Mouse (Mus musculus) liver (tissue): Measurements from ENCODE around the gene Slc24a2.

ENCODE experiments used
- DNase-seq: peaks from one replicate; pipeline ENCODE4 v3.0.0-alpha.2; 2020; ENCODE audit warnings: mixed read lengths

Slc24a2 gene

DNA sequence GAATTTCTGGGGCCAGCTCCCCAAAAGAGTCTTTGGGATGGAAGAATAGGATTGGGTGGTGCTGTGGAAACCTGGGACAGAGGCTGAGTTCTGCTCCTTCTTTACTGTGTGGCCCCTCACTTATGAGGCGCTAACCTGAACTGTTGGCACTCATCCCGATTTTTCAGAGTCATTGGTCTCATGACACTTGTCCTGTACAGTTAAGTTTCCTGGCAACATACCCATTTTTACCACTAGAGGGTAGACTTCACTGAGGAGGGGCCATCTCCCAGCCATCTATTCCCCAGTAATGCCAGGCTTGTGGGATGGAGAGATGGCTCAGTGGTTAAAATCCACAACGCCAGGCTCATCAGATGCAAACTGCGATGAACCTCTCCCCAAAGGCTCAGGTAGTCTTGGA, 192.7 kb downstream of the Slc24a2 start:
- DNase-seq = no peak

DNA sequence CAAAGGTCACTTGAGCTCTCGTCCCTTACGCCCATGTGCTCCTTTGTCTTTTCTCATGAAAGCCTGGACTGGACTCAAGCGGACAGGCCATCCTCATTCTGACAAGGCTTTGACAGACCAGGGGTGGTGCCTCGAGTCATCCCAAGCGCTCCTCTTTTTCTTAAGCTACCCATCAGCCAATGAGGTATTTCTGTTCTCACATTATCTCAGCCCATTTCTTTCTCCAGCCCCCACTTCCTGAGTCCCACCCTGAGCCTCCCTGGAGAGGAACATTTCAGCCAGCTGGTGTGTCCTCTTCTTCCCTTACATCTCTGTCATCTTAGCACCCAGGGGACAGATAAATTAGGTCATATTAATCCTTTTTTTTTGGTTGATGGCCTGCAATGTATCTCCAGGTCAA, 193.8 kb downstream of the Slc24a2 start:
- no peak for DNase-seq

DNA sequence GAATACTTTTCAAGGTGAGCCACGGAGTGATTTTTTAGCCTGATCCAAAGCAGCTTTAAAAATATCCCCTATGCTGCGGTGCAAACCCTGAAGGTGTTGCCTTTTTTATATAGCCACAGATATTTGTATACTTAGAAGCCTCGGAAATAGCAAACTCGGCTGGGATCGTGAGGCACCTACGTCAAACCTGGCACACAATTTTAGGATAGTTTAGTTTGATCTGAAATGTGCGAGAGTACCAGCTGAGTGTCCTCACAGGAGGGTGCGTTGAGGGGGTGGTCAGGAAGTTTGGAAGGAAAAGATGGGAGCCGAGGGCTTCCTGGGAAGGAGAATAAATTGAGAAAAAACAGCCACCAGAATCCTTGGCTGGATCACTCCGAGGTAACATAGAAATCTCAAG, 194.6 kb downstream of the Slc24a2 start:
- DNase-seq = no peak

DNA sequence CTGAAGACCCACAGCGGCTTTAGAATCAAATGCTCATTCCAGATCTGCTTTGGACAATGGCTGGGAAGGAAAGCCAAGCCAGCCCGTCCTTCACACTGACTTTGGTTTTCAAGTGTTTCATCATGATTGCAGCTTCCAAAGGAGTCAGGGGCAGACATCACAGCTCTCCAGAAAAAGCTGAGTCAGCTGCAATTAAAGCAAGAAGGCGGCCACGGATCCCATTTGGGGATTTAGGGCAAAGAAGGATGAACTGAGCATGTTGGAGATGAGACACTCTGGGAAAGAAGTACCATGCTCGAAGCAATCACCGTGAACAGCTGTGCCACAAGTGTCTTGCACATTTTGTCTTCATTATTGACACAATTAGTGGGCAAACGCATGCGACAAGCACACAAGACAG, 197.6 kb downstream of the Slc24a2 start:
- DNase-seq = no peak

DNA sequence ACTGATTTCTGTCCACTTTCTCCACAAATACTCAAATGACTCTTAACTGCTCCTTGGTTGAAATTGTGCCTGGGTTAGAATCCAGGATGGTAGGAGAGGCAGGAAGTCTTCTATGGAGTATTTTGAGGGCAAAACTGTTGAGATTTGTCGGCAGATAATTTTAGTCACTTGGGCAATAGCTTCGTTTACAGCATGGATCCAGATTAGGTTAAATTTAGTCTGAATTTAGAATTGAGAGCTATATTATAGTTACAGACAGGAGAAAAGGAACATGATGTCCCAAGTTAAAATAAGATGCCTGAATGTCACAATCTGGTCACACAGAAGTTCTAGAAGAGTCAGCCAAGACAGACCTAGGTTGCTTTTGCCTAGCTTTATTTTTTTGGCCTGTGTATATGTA, 199.2 kb downstream of the Slc24a2 start:
- no peak for DNase-seq

DNA sequence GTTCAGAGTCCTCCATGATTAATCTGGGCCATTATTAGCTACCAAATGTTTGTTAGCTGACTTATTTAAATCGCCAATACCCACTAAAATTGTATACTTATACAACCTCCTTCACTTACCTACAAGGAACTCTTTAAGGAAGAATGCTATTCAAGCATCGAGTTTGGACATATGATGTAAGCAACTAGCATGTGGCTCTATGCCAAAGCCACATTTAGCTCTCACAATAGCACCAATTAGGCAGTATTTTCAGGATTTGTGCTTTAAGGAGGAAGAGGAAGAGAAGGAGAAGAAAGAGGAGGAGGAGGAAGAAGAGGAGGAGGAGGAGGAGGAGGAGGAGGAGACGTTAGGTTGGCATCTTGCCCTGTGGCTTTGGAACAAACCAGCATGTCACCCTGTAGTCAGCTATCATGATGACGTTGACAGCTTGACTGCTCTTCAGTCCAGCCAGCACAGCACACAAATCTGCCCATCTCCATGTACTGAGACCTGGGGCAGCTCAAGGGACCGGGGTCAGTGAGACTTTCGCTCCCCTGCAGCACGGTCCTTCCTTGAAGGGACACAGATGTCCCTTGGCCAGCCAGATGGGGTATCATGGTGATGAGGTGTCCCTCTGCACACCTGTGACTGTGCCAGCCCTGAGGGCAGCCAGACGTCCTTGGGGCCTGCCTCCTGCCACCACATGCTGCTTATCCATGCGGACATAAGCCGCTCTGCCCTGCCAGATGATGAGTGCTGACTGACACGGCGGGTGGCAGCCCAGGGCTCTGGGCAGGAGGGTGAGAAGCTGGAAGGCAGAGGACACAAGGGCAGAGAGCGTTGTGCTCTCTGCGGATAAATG, 203.7 kb downstream of the Slc24a2 start:
- DNase-seq = no peak

DNA sequence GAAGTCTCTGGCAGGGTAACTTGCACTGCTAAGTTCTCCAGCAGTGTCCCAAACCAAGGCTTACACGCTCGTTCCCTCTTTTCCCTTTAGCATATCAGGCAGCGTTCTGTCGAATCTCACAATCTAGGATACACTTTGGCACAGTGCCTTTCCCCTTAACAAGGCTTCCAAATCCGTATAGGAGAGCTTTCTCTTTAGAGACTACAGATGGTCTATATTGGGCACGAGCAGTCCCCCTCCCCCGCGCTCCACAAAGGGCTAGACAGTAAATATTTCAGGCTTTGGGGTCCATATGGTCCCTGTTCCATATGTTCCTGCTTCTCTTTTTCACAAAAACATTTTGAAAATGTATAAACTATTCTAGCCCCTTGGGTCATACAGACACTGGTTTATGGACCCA, 205.7 kb downstream of the Slc24a2 start:
- no peak for DNase-seq

DNA sequence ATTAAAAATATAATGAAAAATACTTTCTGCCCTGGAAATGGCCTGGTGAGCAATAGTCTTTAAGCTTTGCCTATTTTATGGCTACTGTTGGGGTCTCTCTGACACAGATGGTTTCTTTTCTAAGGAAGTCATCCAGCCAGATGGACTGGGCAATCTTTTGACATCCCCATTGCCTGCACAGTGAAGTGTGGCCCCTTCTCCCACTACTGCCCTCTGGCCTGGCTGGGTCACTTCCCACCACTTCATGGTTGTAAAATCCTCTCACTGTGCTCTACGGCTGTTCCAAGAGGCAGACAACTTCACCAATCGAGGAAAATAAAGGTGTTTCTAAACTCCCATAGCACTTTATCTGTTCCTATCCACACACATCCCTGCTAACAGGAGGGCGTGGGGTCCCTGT, 208.7 kb downstream of the Slc24a2 start:
- no peak for DNase-seq

DNA sequence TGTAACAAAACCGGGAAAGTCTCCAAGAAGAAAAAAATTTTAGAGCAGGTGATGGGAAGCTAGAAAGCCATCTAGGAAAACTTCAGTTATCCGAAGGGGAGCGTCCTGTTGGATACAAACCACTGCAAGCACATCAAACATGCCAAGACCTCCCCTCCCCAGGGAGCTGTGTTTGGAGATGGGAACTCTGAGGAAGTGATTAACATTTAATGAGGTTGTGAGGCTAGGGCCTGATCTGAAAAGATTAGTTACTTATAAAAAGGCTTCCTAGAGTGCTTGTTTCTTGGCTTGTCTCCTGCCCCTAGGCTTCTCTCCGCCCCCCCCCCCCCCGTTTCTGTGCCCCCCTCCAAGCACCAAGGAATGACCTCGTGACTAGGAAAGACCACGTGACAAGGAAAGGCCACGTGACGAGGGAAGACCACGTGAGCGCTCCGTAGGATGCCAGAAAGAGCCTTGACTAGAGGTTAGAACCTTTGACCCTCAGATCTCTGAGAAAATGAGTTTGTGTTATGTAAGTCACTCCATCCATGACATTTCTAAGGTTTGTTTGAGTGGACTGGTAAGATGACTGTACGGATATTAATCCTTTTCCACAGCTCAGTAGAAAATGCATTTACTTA, 210.7 kb downstream of the Slc24a2 start:
- DNase-seq = no peak

DNA sequence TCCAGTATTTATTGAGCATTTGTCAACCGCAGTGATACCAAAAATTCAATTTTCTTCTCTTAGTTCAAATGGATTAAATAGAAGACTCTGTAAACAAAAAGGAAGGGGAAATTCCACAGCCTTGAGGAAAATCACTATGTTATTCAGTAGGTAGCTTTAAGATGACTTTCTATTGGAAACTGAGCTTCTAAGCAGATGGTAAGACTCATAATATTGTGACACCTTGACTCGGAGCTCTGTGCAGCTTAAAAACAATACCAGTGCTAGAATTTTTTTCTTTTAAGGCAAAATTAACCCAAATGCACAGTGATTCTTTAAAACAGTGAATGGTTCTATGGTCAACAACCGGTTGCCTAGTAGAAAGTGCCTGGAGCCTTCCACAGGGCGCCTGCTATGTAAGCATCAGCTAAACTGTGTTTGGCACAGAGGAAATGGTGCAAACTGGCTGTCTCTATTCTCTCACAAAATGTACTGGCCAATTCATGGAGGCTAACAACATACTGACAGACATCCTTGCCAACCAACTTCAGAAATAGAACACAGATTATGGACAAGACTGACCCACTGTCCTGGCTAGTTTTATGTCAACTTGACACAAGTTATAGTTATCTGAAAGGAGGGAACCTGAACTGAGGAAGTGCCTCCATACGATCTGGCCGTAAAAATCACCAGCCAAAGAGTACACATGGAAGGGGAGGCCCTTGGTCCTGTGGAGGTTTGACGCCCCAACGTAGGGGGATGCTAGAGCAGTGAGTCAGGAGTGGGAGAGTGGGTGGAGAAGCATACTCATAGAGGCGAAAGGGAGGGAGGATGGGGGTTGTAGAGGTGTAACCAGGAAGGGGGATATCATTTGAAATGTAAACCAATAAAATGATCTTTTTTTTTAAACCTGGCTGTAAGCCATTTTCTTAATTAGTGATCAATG, 211.9 kb downstream of the Slc24a2 start:
- DNase-seq = no peak

DNA sequence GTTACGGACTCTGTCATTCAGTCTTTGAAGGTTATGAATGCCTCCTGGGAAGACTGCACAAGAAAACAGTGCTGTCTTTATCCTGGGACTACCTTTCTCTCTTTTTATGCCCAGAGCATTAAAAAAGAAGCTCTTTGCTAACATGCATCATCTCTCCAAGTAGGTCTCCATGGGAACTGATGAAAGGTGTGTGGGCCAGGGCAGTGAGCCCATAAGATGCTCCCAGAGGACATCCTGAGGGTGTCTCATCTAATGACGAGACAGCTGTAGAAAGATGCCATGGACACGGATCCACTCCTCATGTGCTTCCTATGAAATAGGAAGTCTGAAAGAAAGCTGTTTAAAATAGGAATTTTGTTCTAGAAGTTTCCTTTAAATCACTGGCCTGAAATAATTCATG, 212.8 kb downstream of the Slc24a2 start:
- no peak for DNase-seq

DNA sequence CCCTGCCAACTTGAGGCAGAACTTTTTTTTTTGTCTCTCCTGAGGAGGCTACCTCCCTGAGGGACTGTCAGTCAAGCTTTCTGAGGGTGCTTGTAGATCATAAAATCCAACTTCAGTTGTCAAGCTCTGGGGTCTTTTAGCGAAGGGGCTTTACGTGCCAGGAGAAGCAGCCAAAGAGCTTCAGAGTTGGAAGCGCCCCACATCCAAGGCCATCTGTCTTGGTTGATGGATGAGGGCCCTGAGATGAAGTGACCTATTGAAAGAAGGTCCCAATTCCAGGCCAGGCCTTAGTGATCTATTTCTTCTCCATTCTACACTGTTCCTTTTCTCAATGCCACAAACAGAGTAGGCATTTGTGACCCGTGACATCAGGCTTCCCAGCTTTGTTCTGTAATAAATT, 214.5 kb downstream of the Slc24a2 start:
- no peak for DNase-seq

DNA sequence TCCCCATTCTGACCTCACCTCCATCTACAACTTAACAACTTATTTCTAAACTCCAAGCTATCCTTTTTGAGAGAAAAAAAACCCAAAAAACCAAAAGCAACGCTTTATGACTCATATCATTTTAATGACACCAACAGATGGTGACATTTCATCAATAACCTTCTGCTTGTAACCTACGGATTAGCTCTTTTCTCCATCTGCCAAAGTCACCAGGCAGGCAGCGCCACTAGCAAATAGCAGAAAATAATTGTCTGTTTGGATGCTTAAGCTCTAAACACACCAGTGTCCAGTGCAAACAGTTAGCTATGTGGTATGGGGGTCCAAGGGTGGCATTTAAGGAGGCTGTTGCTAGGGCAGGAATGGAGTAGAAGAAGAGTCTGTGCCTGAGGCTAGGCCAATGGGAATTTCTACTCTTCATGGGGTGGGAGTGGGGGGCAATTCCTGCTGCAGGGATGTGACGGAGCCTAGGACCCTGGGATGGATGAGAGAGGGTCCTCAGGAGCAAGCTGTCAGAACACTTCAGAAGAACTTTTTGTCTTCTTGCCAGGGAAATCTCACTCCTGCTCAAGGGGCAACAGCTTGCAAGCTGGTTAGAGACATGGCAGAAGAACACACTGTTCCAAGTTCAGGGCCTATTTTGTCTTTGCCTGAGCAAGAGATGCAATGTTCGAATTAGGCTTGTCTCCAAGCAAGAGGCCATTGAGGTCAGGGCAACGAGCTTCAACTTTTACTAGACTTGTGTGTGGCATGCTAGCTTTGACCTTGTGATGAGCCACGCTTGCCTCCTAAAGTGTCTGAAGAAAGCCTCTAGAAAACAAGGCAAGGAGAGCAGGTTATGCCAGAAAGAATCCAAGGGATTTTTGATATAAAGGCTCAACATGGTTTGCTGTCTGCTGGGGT, 216.3 kb downstream of the Slc24a2 start:
- DNase-seq = no peak

DNA sequence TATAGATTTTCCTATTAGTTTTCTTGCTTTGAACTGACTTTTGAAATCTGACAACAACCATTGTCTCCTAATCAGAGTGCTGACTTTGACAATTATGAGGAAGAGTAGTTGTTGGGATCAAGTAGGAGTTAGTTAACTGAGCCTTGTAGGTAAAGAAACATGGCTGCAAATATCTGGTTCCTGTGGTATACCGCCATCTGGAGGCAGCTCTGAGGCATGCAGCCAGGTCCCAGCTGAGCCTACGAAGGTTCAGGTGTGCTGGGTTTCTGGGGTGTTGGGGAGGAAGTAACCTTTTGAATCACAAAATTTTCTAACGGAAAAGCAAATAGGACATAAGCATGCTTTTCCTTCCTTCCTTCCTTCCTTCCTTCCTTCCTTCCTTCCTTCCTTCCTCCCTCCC, 237.8 kb downstream of the Slc24a2 start:
- DNase-seq = no peak

DNA sequence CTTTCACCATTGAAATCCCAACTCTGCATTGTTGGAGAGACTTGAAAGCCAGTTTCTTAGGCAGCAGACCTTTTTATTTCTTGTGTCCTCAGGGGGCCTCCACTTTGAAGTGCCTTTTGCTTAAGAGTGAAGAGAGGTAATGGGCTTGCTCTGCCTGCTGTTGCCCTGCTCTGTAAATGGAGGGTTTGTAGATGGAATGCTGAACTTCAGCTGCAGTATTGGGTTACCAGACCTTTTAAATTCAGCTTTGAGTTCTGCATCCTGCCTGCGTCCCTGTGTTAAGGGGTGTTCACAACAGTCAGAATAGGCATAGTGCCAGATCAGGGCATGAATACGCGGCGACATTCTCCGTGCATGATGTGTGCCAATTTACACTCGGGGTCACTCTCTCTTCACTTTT, 241.0 kb downstream of the Slc24a2 start:
- DNase-seq = no peak

DNA sequence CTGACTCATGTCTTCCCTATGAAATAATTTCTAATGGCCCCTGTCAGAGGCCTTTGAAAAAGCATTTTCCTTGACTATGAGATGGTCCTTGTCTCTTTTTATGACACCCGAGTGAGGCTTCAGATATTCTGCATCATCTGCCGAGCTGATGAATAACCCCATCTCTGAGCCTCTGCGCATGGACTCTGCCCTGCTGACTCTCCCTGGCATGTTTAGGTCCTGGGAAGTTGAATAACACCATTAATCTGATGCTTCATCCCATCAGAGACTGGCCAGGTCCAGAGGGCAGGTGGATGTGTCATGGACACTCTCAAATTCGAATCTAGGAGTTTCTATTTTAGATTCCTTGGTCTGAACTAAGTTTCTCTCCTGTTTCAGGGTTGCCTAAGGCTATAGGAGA, 242.4 kb downstream of the Slc24a2 start:
- DNase-seq = no peak

DNA sequence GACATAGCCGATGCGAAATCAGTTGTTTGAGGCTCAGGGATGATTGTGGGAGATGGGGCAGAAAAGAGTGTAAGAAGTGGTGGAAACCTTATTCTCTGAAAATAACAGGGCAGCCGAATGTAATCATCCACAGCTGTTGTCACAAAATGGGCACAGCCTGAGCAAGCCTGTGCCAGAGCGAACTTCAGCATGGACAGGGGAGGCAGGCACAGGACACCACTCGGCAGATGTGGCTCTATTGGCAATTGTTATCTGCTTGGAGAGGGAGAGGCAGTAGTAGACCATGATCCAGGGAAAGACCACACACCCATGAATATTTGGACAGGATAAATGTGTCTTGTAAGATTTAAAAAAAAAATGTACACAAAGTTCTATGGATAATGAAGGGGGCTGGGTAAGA, 253.0 kb downstream of the Slc24a2 start:
- DNase-seq = no peak

DNA sequence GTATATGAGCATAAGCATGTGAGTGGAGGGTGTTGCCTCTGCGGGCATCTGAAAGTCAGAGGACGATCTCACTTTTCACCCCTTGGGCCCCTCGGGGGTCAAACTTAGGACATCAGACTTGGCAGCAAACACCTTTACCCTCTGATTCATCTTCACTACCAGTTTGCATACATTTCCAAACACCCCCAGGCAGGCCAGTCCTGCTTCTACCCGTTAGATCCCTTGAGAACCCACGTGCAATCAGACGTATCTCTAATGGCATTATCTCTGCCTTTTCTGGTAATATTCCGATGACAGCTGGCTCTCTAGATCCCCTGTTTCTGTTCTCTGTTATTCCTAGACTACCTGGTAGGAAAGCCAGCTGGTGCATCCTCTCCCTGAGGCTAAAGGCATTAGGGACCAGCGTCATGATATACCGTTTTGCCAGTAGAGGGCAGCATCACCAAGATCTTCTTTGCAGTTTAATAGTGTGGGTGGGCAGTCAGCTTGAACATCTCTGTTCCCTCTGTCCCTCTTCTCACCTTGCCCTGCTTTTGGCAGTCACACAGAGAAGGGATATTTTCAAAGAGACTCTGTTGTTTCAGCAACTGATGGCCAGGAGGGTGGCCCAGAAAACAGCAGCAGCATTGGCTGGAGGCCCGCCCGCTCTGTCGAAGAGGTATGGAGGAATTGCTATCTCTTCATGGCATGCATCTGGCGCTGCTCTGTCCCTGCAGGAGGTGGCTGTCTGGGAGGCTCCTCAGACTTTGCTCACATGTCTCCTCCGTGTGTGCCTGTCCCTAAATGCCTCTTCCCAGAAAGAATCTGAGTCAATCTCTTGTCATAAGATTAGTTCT, 272.5 kb downstream of the Slc24a2 start:
- DNase-seq = peak; percentile 29

DNA sequence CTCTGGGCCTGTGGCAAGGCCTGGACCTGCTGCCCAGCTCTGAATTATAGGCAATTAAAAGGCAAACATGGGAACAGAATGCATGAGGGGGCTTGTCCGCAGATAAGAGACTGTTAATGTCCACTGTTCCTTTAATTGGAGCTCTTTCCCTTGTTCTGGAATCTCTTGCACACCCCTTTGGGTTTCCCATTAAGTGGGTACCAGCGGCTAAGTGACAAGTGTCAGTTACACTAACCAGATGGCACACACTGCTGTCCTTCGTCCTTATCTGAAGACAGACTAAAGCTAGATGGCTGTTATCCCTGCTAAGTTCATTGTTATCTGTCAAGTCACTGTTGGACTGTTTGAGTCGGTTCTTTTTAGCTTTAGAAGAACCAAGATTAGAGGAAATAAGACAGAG, 274.8 kb downstream of the Slc24a2 start:
- DNase-seq = no peak

DNA sequence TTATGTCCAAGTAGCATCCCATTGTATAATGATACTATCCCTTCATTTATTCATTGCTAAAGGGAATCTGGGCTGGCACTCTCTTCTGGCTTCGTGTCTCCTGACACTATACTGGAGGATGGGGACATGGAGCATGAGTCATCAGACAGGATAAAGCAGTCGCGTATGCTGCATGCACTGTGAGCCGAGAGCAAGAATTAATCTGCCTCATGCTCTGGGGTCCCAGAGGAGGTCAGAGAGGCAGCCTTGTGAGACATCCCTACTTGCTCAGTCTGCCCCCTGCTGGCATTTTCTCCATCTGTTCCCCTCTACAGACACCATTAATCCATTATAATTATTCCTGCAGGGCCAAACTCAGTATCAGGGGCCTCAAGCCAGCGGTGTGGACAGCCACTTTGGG, 276.8 kb downstream of the Slc24a2 start:
- DNase-seq = no peak

DNA sequence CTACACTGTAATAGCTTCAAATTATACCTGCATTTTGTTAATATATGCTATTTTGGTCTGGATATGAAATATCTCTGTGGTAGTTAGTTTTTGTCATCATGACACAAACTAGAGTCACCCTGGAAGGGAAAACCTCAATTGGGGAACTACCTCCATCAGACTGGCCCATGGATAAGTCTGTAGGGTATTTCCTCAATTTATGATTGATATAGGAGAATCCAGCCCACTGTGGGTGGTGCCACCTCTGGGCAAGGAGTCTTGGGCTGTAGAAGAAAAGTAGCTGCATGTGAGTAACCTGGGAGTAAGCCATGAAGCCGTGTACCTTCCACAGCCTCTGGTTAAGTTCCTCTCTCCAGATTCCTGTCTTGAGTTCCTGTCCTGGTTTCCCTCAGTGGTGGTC, 281.5 kb downstream of the Slc24a2 start:
- no peak for DNase-seq

DNA sequence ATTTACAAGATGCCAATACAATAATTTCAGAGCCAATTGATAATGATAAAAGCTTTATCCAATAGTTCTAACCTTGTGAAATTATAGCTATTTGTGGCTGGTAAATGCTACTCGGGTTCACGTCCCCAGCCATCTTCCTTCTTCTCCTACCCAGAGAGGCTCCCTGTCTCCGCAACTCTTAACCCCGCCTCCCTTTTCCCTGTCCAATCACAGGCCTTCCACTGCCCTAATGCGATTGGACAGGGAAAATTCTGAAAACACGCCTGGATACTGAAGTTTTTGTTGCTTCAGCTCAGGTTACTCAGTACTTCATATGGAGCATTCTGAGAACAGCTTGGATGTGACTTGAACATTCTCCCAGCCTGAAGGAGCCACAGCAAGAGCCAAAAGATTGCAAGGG, 287.0 kb downstream of the Slc24a2 start:
- no peak for DNase-seq
